Mouse (Mus musculus) lung, embryonic 16.5 days (tissue): ENCODE results near the gene Mettl16. TPM values are rescaled to one million over a fixed set of nuclear protein-coding genes. Genes with fewer than 3 reads are reported as not detected.

ENCODE experiments used
- ATAC-seq: fragments of 200-750 bp; cut with Nextera tagmentation; 2 replicates; pipeline ENCODE4 v1.8.0; 2017; ENCODE audit warnings: low read depth, mild to moderate bottlenecking, moderate library complexity
- H3K27ac ChIP-seq: fragments of 300-500 bp; sonication (generic); 2 replicates; pipeline ENCODE4 v1.5.1; 2014; ENCODE audit warnings: mild to moderate bottlenecking, control low read depth, low read length
- H3K27me3 ChIP-seq: fragments of 300-500 bp; sonication (generic); 2 replicates; pipeline ENCODE4 v1.6.1; 2014; ENCODE audit warnings: low read depth, low read length, mixed read lengths; ENCODE audit not compliant: control insufficient read depth, insufficient read depth
- H3K36me3 ChIP-seq: fragments of 300-500 bp; sonication (generic); 2 replicates; pipeline ENCODE4 v1.6.1; 2014; ENCODE audit warnings: low read length; ENCODE audit not compliant: control insufficient read depth, insufficient read depth
- H3K4me1 ChIP-seq: fragments of 300-500 bp; sonication (generic); replicated peaks from 2 replicates; pipeline ENCODE4 v1.6.1; 2014; ENCODE audit warnings: low read length, mixed read lengths; ENCODE audit not compliant: control insufficient read depth, insufficient read depth
- H3K4me2 ChIP-seq: fragments of 300-500 bp; sonication (generic); 2 replicates; pipeline ENCODE4 v1.6.1; 2014; ENCODE audit warnings: low read depth, low read length, control low read depth
- H3K4me3 ChIP-seq: fragments of 300-500 bp; sonication (generic); 2 replicates; pipeline ENCODE4 v1.5.1; 2014; ENCODE audit warnings: mild to moderate bottlenecking, low read length, control low read depth
- H3K9ac ChIP-seq: fragments of 300-500 bp; sonication (generic); 2 replicates; pipeline ENCODE4 v1.6.1; 2014; ENCODE audit warnings: low read length, control low read depth
- H3K9me3 ChIP-seq: fragments of 300-500 bp; sonication (generic); 2 replicates; pipeline ENCODE4 v1.6.1; 2016; ENCODE audit warnings: low read length; ENCODE audit not compliant: control insufficient read depth
- WGBS: fragments of 180-500 bp; shearing (Covaris S2); extraction: QIAGEN DNeasy Blood & Tissue Kit; methylation state at CpG from one replicate; pipeline ENCODE4 v1.1.7; 2014; 5-methylcytosine and 5-hydroxymethylcytosine counted together
- polyA plus RNA-seq: library from polyadenylated mRNA; unstranded; fragments of >200 nt; fragmentation: Nextera tagmentation; extraction: Ambion mirVana; gene quantifications from 2 replicates; pipeline ENCODE4 v1.2.1, GENCODE M21; 2015

The Mettl16 gene
- polyA plus RNA-seq, 1 experiment from 2014 or later, result 47.5 TPM

DNA sequence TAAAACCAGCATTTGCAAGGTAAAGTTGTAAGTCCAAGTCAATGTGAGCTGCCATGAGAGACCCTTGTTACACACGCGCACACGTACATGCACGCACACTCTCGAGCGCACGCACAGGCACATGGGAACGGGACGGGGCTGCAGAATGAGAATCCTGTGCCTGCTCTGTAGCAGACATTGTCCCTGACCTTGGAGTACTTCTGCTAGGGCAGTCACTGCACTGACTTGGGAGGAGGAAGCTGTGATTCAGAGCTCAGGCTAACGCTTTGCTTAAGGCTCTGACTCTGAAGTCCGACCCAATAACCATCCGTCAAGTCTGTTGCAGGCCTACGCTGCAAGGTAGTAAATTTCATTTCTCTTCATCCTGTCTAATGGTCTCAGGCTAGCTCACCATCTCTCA, 21.4 kb upstream of the Mettl16 start:
- no peak overlapping the region for H3K27ac ChIP-seq
- no peak for ATAC-seq
- H3K4me2 ChIP-seq, result no peak overlapping the region
- H3K27me3 ChIP-seq, result no peaks in the 10 kb centered on the region
- H3K36me3 ChIP-seq, result no peaks in the 10 kb centered on the region
- H3K9ac ChIP-seq, result no peak overlapping the region
- no peaks in the 10 kb centered on the region for H3K9me3 ChIP-seq
- 88% methylated on average over 13 of the region's 13 CpGs for WGBS
- H3K4me1 ChIP-seq, result no peaks in the 10 kb centered on the region
- H3K4me3 ChIP-seq, result no peak overlapping the region

DNA sequence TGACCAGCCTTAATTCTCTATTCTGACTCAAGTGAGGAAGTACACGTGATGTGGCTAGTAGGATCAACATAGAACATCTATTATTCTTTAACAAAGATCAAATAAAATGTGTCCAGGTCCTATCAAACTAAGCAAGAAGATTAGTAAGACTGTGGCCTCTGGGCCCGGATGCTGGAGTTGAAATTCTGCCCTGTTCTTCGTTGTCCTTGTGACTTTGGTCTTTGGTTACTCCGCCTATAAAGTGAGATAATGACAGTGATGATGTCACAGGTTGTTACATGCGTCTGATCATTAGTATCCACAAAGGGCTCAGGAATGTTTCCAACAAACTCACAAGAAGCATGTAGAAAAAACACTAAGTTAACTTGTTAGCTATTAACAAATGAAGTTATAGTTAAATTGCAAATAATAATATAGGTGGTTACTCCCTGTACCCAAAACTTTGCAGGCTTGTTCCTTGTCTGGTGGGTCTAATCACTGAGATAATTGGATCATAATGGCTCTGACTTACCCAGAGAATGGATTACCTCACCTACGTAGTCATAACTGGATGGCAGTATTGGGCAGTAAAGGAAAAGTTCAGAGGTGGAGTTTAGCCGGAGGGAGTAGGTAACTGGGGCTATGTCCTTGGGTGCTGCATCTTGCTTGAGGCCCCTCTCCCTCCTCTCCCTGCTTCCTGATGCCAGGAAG, 19.8 kb upstream of the Mettl16 start:
- no peak overlapping the region for H3K4me3 ChIP-seq
- H3K4me1 ChIP-seq, result no peaks in the 10 kb centered on the region
- ATAC-seq, result no peak
- H3K4me2 ChIP-seq, result no peak overlapping the region
- H3K36me3 ChIP-seq, result no peaks in the 10 kb centered on the region
- H3K9me3 ChIP-seq, result no peaks in the 10 kb centered on the region
- no peaks in the 10 kb centered on the region for H3K27me3 ChIP-seq
- H3K27ac ChIP-seq, result no peak overlapping the region
- WGBS, result 73% methylated on average over 7 of the region's 7 CpGs
- no peak overlapping the region for H3K9ac ChIP-seq

- Histone ChIP-seq H3K4me2 (no peak overlapping the region), H3K27me3 (no peaks in the 10 kb centered on the region), H3K9ac (no peak overlapping the region), H3K36me3 (no peaks in the 10 kb centered on the region), H3K27ac (no peak overlapping the region), H3K4me1 (no peaks in the 10 kb centered on the region), H3K4me3 (no peak overlapping the region), H3K9me3 (no peaks in the 10 kb centered on the region)
- no peak for ATAC-seq
- WGBS, result 65% methylated on average over 9 of the region's 9 CpGs
These were observed 19.1 kb upstream of the Mettl16 start for GRCm38 (mm10) chr11:74751352-74752066.

GRCm38 (mm10) chr11:74756631-74757030, 14.0 kb upstream of the Mettl16 start:
- ATAC-seq, result peak; percentile 73
- Histone ChIP-seq H3K4me1 (no peaks in the 10 kb centered on the region), H3K4me2 (no peak overlapping the region), H3K9ac (no peak overlapping the region), H3K27me3 (no peaks in the 10 kb centered on the region), H3K27ac (peak overlapping the region; percentile 33; the same call in 1 of the 2 replicates), H3K36me3 (no peaks in the 10 kb centered on the region), H3K9me3 (no peaks in the 10 kb centered on the region), H3K4me3 (no peak overlapping the region)
- 28% methylated on average over 2 of the region's 2 CpGs for WGBS

DNA sequence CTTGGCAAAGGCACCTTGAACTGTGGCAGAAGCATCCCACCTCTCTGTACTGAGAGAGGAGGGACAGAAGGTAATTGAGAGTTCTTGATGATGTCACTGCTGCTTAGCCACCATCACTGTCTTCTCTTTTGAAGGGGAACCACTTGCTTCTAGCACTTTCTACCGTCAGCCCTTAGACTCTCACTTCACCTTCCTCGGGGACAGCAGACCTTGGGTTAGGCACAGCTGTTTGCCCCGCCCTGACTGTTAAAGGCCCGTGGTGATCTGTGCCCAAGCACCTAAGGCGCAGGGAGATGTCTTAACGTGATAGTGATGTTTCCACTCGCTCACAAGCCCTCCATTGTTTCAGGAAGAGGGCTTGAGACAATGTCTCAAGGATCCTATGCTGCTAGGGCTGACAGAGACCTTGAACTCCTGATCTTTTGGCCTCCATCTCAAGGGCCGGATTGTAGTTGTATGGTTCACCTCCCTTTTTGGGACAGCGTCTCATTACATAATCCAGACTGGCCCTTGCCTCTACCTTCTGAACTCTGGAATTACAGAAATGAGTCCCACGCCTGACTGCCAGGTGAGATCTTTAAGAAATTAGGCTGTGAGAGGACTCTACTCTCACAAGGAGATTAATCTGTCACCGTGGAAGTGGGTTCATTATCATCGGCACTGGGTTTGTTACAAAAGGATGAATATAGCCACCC, 9.5 kb upstream of the Mettl16 start:
- H3K4me1 ChIP-seq, result no peaks in the 10 kb centered on the region
- no peak overlapping the region for H3K9ac ChIP-seq
- no peaks in the 10 kb centered on the region for H3K36me3 ChIP-seq
- no peak overlapping the region for H3K4me3 ChIP-seq
- H3K27ac ChIP-seq, result no peak overlapping the region
- no peak overlapping the region for H3K4me2 ChIP-seq
- H3K9me3 ChIP-seq, result no peaks in the 10 kb centered on the region
- H3K27me3 ChIP-seq, result no peaks in the 10 kb centered on the region
- no peak for ATAC-seq
- 54% methylated on average over 12 of the region's 12 CpGs for WGBS

- no peak overlapping the region for H3K4me3 ChIP-seq
- H3K27me3 ChIP-seq, result no peaks in the 10 kb centered on the region
- H3K4me1 ChIP-seq, result no peaks in the 10 kb centered on the region
- no peak overlapping the region for H3K27ac ChIP-seq
- no peaks in the 10 kb centered on the region for H3K36me3 ChIP-seq
- no peak for ATAC-seq
- no peak overlapping the region for H3K4me2 ChIP-seq
- 69% methylated on average over 10 of the region's 10 CpGs for WGBS
- no peaks in the 10 kb centered on the region for H3K9me3 ChIP-seq
- H3K9ac ChIP-seq, result no peak overlapping the region
These were observed 6.5 kb upstream of the Mettl16 start for GRCm38 (mm10) chr11:74763960-74764625.

DNA sequence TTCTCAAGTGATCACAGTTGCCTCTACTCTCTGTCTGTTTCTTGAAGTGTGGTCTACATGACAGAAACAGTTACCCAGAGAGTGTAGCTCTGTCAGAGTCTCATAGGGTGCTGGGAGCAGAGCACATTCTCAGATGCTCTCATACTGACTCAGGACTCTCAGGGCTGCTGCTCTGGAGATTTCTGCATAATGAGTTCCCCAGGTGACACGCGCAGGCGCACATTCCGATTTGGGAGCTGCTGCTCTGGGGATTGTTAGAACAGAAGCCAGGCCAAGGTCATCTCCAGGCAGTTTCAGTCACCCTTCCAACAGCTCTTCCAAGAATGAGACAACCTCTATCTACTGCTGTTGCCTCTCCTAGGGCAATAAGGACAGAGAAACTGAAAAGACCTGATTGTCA, 3.2 kb upstream of the Mettl16 start:
- Histone ChIP-seq H3K9ac (no peak overlapping the region), H3K27ac (no peak overlapping the region), H3K4me1 (peaks cover 10% of the 10 kb centered on the region), H3K4me2 (no peak overlapping the region), H3K27me3 (no peaks in the 10 kb centered on the region), H3K4me3 (no peak overlapping the region), H3K9me3 (no peaks in the 10 kb centered on the region), H3K36me3 (no peaks in the 10 kb centered on the region)
- WGBS, result 91% methylated on average over 4 of the region's 4 CpGs
- ATAC-seq, result no peak

DNA sequence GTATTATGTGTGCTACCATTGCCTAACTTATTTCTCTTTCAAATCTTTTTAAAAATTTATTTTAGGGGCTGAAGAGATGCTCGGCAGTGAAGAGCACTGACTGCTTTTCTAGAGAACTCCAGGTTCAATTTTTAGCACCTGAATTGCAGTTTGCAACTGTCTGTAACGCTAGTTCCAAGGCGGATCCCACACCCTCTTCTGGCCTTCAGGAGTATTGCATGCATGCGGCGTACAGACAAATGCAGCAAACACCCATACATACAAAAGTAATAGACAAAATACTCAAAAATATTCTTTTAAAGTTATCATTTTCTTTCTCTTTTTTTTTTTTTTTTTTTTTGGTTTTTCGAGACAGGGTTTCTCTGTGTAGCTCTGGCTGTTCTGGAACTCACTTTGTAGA, 2.6 kb upstream of the Mettl16 start:
- H3K4me2 ChIP-seq, result no peak overlapping the region
- no peaks in the 10 kb centered on the region for H3K36me3 ChIP-seq
- no peak for ATAC-seq
- H3K9me3 ChIP-seq, result no peaks in the 10 kb centered on the region
- no peaks in the 10 kb centered on the region for H3K27me3 ChIP-seq
- H3K4me1 ChIP-seq, result peaks cover 10% of the 10 kb centered on the region
- no peak overlapping the region for H3K27ac ChIP-seq
- WGBS, result 32% methylated on average over 6 of the region's 6 CpGs
- no peak overlapping the region for H3K9ac ChIP-seq
- H3K4me3 ChIP-seq, result no peak overlapping the region

GRCm38 (mm10) chr11:74770037-74770436, 593 bp upstream of the Mettl16 start:
- peak overlapping the region; percentile 79 for H3K4me3 ChIP-seq
- peak overlapping the region; percentile 82 for H3K9ac ChIP-seq
- no peaks in the 10 kb centered on the region for H3K27me3 ChIP-seq
- peak overlapping the region; percentile 69 for H3K4me2 ChIP-seq
- WGBS, result 76% methylated on average over 9 of the region's 9 CpGs
- ATAC-seq, result no peak
- H3K27ac ChIP-seq, result peak overlapping the region; percentile 21
- no peaks in the 10 kb centered on the region for H3K9me3 ChIP-seq
- H3K36me3 ChIP-seq, result peaks cover 11% of the 10 kb centered on the region
- H3K4me1 ChIP-seq, result peaks cover 10% of the 10 kb centered on the region
